Mouse (Mus musculus) frontal cortex, adult 2 months (tissue): ENCODE data around the gene Spire2. TPM values are rescaled to one million over a fixed set of nuclear protein-coding genes. Genes with fewer than 3 reads are reported as not detected.
"Not testable (repeated sequence)": the region's sequence is repeated elsewhere in the genome, so short reads cannot be mapped to it uniquely, and the experiment has no call there.

Experiments
- DNase-seq, 2 experiments: peaks; one replicate each; pipeline ENCODE4 v3.0.0; 2022; ENCODE audit warnings: low spot score in 1 of 2; ENCODE audit errors: extremely low spot score in 1 of 2
- polyA plus RNA-seq: library from polyadenylated mRNA; depleted of rRNA; stranded (reverse); fragments of >200 nt; gene quantifications from 2 replicates; pipeline ENCODE4 v1.2.3, GENCODE M21; 2012; rRNA removed

Spire2 gene
- 17.4 and 20.8 TPM in 2 replicates for polyA plus RNA-seq

DNA sequence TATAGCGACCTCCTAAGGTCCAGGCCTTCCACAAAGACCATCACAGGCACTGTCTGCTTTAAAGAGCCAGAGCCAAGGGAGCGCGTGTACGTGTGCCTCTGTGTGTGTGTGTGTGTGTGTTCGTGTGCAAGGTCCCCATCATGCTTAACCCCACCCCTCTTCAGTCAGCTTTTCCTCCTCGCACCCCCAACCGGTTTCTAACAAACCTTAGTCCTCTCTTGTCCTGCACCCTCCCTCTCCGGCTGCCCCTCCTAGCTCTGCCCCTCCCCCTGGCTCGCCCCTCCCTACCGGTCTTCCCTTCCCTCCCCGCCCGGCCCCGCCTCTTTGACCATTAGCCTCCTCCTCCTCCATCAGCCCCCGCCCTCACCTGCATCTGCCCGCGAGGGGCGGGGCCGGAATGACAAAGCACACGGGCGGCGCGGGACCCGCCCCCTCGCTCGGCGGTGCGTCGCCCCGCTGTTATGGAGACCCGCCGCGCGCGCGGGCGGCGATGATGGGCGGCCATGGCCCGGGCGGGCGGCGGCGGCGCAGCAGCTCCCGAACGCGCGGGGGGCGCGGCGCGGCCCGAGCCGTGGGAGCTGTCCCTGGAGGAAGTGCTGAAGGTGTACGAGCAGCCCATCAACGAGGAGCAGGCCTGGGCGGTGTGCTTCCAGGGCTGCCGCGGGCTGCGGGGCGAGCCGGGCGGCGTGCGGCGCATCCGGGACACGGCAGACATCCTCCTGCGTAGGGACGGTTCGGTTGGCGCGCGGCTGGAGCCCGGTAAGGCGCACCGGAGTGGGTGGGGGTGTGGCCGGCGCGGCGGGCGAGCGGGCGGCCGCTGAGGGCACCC is at the start of gene Spire2:
Spire2 (plus strand) TSS at position 452 of the 829 bp plus-strand sequence.
- DNase-seq: peak in 1 of 2 experiments; percentile 55

GRCm38 (mm10) chr8:123282994-123283393 is 49.5 kb upstream of the Spire2 start:
- DNase-seq: not testable (repeated sequence)

GRCm38 (mm10) chr8:123283991-123284390 is 48.5 kb upstream of the Spire2 start:
- DNase-seq: no peak

GRCm38 (mm10) chr8:123284493-123284892 is 48.0 kb upstream of the Spire2 start:
- no peak for DNase-seq

- no peak for DNase-seq
Measured at GRCm38 (mm10) chr8:123287362-123287761, 45.2 kb upstream of the Spire2 start.

DNA sequence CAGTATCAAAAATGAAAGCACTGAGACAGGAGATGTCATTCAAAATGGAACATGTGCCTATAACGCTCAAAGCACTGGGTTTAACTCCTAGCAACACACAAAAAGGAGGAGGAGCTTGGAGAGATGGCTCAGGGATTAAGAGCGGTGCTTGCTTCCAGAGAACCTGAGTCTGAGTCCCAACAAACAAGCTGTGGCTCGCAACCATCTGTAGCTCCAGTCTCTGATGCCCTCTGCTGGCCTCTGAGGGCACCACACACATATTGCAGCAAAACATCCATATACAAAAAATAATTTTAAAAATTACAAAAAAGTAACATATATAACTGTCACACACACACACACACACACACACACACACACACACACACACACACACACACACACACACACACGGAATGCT is 42.3 kb upstream of the Spire2 start:
- peak in 1 of 2 experiments; percentile 37 for DNase-seq

DNA sequence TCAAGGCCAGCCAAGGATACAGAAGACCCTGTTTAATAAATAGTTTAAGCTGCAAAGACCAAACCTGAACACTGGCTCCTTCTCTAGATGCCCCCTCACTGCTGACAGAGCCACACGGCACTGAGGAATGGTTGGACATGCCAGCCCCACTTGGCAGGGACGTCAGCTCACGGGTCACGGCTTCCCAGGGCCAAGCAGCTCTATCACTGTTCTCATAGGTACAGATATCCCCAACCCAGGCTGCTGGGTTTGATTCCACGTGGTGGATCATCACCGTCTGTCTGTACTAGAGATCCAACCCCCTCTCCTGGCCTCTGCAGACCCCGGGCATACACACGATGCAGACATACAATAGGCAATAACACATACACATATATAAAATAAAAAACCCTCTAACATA is 41.8 kb upstream of the Spire2 start:
- DNase-seq: no peak

DNA sequence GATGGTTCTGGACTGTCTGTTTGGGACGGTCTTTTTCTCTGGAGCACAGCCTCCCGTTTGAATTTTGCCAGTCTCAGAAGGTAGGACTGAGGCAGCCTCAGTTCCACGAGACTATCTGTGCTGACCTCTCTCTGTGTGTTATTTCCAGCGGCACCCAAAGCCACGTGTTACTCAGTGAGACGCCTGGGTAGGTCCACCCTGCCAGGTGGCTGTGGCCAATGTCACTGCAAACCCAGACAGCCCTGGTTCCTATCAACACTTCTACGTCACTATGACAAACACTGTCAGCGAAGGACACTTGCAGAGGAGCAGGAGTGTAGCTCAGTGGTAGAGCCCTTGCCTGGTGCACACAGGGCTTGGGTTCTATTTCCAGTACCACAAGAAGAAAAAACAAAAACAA is 40.8 kb upstream of the Spire2 start:
- no peak for DNase-seq

- DNase-seq: no peak
Measured at GRCm38 (mm10) chr8:123292281-123292680, 40.2 kb upstream of the Spire2 start.

DNA sequence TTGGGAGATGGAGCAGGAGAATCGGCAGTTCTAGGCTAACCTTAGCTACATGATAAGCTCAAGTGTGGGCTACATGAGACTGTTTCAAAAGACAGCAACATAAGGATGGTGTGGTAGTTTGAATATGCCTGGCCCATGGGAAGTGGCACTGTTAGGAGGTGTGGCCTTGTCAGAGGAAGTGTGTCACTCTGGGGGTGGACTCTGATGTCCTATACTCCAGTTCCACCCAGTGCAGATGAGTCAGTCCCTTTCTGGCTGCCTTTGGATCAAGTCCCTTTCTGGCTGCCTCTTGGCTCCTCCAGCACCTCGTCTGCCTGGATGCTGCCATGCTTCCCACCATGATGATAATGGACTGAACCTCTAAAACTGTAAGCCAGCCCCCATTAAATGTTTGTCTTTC is 39.7 kb upstream of the Spire2 start:
- no peak for DNase-seq

DNA sequence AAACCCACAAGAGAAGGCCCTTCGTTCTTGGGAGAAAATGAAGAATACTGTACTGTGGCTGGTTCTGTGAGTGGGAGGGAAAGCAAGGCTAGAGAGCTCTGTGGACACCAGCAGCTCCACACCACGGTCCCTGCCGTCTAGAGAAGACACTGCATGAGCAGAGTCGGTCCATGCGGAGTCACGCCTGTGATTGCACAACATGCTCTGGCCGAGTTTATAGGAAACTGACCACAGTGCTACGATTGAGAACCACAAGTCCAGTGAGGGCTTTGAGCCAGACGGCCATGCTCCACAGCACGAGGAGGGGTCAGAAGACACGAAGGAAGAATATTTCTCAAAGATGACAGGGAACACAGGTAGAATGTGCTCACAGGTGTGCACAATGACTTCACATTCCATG is 34.2 kb upstream of the Spire2 start:
- DNase-seq: no peak

GRCm38 (mm10) chr8:123308738-123309137 is 23.8 kb upstream of the Spire2 start:
- no peak for DNase-seq

DNA sequence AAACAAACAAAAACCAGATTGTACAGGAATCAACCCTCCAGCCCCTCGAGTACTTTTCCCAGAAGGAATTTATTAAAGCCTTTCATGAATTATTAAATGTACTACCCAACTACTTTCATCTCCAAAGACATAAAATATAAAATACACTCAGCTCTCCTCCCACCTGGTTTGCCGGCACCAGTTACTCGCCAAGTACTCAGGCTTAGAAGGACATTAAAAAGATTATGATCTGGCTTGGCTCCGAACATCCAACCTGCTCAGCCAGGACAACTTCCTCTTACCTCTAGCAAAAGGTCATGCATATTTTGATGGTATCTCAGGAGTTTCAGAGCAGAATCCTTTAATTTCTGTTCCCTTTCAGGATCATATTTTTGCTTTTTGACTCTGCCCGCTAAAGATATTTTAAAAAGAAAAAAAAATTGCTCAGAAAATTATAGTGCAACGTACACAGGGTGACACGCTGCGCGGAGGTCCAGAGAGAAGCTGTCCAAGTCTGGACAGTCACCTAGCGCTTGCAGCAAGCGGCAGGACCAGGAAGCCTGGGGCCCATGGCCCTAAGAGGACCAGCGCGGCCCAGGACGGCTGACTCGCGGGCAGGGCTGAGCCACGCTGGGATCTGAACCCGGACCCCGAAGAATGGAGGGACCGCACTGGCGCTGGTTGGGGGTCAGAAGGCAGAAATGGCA is 14.6 kb upstream of the Spire2 start:
- no peak for DNase-seq

GRCm38 (mm10) chr8:123318467-123318911 is 14.0 kb upstream of the Spire2 start, which contains the start of gene Fanca:
Gene Fanca, minus strand, starts transcription at chr8:123318576.
- DNase-seq: peak; percentile 79 to 92

DNA sequence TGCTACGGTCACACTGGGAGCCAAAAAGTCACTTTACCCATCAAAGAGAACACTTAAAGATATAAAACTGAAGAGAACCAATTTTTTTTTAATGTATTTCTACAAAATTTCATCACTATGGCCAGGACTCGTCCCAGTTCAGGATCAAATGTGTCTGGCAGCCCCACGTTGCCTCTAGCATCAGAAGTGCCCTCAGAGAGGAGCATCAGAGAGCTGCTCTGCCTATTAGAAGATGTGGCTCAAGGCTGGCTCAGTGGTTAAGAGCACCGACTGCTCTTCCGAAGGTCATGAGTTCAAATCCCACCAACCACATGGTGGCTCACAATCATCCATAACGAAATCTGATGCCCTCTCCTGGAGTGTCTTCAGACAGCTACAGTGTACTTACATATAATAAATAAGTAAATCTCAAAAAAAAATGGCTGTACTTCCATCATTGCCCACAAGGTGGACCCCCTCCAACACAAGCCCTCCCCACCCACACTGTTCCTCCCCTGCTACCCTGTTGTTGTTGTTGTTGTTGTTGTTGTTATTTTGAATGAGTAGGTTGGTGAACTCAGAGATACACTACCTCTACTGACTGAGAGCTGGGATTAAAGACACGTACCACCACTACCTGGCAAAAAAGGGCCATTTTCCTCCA is 12.9 kb upstream of the Spire2 start:
- peak in 1 of 2 experiments; percentile 68 for DNase-seq

DNA sequence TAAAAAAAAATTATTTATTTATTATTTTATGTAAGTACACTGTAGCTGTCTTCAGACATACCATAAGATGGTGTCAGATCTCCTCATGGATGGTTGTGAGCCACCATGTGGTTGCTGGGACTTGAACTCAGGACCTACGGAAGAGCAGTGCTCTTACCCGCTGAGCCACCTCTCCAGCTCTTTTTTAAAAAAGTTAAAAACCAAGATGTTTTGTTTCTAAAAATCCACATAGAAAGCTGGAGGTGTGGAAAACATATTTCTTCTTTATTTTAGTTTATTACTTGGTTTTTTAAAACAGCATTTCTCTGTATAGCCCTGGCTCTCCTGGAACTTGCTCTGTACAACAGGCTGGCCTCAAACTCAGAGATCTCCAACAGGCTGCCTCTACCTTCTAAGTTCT is 4.0 kb upstream of the Spire2 start:
- no peak for DNase-seq

- DNase-seq: no peak
Measured at GRCm38 (mm10) chr8:123329350-123329749, 3.2 kb upstream of the Spire2 start.

DNA sequence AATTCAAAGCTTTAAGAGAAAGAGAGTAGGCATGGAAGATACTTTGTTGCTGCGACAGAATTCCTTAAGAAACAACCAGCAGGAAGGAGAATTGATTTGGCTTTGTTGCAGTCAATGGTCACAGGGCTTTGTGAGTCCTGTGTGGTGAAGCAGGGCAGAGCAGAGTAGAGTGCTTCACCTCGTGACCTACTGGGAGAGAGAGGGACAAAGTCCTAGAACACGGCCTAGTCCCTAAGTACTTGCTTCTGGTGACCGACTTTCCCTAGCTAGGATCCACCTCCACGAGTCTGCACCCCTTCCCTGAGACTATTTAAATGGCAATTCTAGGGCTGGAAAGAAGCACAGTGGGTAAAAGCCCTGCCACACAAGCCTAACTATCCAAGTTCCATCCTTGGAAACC is 2.6 kb upstream of the Spire2 start:
- DNase-seq: no peak

GRCm38 (mm10) chr8:123330701-123331100 is 1.8 kb upstream of the Spire2 start:
- no peak for DNase-seq

DNA sequence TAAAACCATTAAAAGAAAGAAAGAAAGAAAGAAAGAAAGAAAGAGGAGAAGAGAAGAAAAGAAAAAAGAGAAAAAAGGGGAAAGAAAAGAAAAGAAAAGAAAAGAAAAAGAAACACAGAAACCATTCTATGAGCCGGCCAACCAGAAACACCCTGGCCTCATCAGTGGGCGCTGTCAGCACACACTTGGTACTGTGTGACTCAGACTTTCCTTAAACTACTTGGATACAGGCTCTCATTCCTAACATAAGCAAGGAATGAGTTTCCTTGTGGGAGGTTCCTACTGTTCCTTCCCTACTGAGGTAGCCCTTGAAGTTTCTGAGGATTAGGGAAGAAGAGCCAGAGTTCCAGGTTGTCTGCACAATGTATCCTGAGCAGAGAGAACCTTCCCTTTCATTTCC is 1.2 kb upstream of the Spire2 start:
- peak in 1 of 2 experiments; percentile 65 for DNase-seq

DNA sequence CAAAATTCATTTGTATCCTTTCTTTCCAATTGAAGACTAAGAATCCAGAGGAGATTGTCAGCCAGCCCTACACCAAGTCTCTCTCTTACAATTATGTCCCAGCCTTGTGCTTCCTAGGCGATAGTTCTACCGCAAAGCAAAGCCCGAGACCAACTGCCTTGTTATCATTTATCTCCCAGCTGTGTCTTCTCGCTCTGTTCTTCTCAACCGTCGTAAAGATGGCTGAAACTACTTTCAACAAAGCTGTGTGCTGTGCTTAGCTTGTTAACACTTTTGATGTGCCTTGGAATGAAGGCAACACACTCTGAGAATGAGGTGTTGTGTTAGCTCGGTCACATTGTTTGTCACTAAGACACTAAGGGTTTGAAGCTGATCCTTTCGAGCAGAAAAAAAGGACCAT is 703 bp upstream of the Spire2 start:
- DNase-seq: no peak
